Mouse (Mus musculus) embryonic fibroblast, embryonic 13.5 days (primary cell): ENCODE measurements around the gene Klk4. TPM values are rescaled to one million over a fixed set of nuclear protein-coding genes. Genes with fewer than 3 reads are reported as not detected.

Source experiments
- H3K27ac ChIP-seq: 2 replicates; pipeline ENCODE4 v1.5.1; 2012; ENCODE audit warnings: low read length, control low read depth, inconsistent platforms; ENCODE audit not compliant: insufficient read depth
- H3K4me1 ChIP-seq: 2 replicates; pipeline ENCODE4 v1.6.1; 2011; ENCODE audit warnings: low read length; ENCODE audit not compliant: control insufficient read depth, insufficient read depth
- H3K4me3 ChIP-seq: 2 replicates; pipeline ENCODE4 v1.5.1; 2011; ENCODE audit warnings: mild to moderate bottlenecking, control low read depth, low read length; ENCODE audit not compliant: insufficient read depth
- CTCF ChIP-seq: IDR thresholded peaks from 2 replicates; pipeline ENCODE4 v1.5.1; 2011; ENCODE audit warnings: mild to moderate bottlenecking, control low read depth, low read length, moderate library complexity, borderline replicate concordance; ENCODE audit not compliant: insufficient read depth
- POLR2A ChIP-seq: IDR thresholded peaks from 2 replicates; pipeline ENCODE4 v1.6.1; 2011; ENCODE audit warnings: low read depth, mild to moderate bottlenecking, control low read depth, low read length, moderate library complexity
- polyA plus RNA-seq: library from polyadenylated mRNA; stranded (reverse); fragments of >200 nt; gene quantifications from 2 replicates; pipeline ENCODE4 v1.2.4, GENCODE M21; 2011; ENCODE audit warnings: low read depth; ENCODE audit not compliant: missing spikeins, insufficient read length

Klk4 gene
- polyA plus RNA-seq, 1 experiment: not detected

- TF ChIP-seq POLR2A: no peak
- TF ChIP-seq CTCF: no peak
- no peak overlapping the region for H3K4me3 ChIP-seq
- no peaks in the 10 kb centered on the region for H3K4me1 ChIP-seq
- no peak overlapping the region for H3K27ac ChIP-seq
Observed at GRCm38 (mm10) chr7:43874868-43875375, 6.0 kb upstream of the Klk4 start.

DNA sequence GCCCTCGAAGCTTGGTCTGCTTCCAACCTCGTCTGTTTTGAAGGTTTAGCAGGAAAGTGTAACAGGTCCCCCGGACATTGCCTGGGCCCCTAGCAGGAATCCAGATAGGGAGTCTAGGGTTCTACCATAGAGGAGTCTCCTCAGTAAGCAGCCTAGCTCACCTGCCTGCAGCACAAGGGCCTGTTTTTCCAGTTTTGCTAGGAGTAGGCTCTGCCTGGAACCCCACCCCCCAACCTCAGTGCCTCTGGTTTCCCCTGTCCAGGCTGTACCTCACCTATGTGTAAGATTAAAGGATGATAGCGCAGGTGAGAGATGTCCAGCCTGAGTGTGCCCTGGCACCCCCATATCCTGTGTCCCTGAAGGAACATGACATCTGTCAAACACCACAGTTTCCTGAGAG lies 4.5 kb upstream of the Klk4 start:
- Histone ChIP-seq H3K4me3 (no peak overlapping the region), H3K4me1 (no peaks in the 10 kb centered on the region), H3K27ac (no peak overlapping the region)
- no peak for TF ChIP-seq CTCF
- TF ChIP-seq POLR2A: no peak

DNA sequence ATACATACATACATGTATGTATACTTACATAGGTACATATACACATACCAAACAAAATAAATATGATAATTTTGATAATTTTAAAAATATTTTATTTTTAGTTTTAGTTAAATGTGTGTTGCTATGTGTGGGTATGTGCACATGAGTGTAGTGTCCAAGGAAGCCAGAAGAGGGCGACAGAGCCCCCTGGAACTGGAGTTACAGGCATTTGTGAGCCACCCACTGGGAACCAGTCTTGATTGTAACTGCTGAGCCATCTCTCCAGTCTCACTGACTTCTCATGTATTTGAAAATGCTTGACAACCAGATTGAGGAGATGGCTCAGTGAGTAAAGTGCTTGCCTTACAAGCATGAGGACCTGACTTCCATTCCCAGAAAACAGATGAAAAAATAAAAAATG lies 2.7 kb upstream of the Klk4 start:
- H3K27ac ChIP-seq: no peak overlapping the region
- H3K4me3 ChIP-seq: no peak overlapping the region
- no peaks in the 10 kb centered on the region for H3K4me1 ChIP-seq
- TF ChIP-seq POLR2A (no peak), CTCF (no peak)

GRCm38 (mm10) chr7:43882346-43882745 lies 1.4 kb downstream of the Klk4 start:
- Histone ChIP-seq H3K27ac (no peak overlapping the region), H3K4me1 (no peaks in the 10 kb centered on the region), H3K4me3 (no peak overlapping the region)
- TF ChIP-seq CTCF: no peak
- TF ChIP-seq POLR2A: no peak

GRCm38 (mm10) chr7:43882811-43883210 lies 1.9 kb downstream of the Klk4 start:
- no peaks in the 10 kb centered on the region for H3K4me1 ChIP-seq
- no peak for TF ChIP-seq POLR2A
- TF ChIP-seq CTCF: no peak

DNA sequence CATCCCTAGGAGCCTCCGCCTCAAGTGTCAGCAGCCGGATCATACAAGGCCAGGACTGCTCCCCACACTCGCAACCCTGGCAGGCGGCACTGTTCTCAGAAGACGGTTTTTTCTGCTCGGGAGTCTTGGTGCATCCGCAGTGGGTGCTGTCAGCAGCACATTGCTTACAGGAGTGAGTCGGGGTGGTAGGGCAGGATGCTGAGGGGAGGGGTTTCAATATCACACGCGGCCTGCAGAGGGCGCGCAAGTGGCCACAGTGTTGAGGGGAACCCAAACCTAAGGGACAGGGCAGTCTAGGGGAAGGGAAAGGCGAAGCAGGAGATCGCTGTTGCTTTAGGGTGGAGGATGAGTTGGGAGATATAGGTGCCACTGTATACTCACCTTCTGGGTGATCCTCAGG lies 2.6 kb downstream of the Klk4 start:
- Histone ChIP-seq H3K4me1 (no peaks in the 10 kb centered on the region), H3K27ac (no peak overlapping the region), H3K4me3 (no peak overlapping the region)
- no peak for TF ChIP-seq POLR2A
- TF ChIP-seq CTCF: peak; percentile 74; the same call in 1 of the 2 replicates

More at GRCm38 (mm10) chr7:43882811-43883210, 1.9 kb downstream of the Klk4 start:
- Histone ChIP-seq H3K4me3 (no peak overlapping the region), H3K27ac (no peak overlapping the region)

GRCm38 (mm10) chr7:43891365-43891764 lies 10.4 kb downstream of the Klk4 start:
- Histone ChIP-seq H3K4me1 (no peaks in the 10 kb centered on the region), H3K4me3 (no peak overlapping the region), H3K27ac (no peak overlapping the region)
- TF ChIP-seq CTCF (no peak), POLR2A (no peak)

GRCm38 (mm10) chr7:43891788-43892187 lies 10.8 kb downstream of the Klk4 start:
- no peak for TF ChIP-seq CTCF
- TF ChIP-seq POLR2A: no peak
- no peak overlapping the region for H3K4me3 ChIP-seq
- H3K4me1 ChIP-seq: no peaks in the 10 kb centered on the region
- no peak overlapping the region for H3K27ac ChIP-seq

- H3K27ac ChIP-seq: no peak overlapping the region
- no peaks in the 10 kb centered on the region for H3K4me1 ChIP-seq
- H3K4me3 ChIP-seq: no peak overlapping the region
- TF ChIP-seq CTCF (peak; percentile 63; the same call in 1 of the 2 replicates), POLR2A (no peak)
Observed at GRCm38 (mm10) chr7:43894836-43895235, 13.9 kb downstream of the Klk4 start.

DNA sequence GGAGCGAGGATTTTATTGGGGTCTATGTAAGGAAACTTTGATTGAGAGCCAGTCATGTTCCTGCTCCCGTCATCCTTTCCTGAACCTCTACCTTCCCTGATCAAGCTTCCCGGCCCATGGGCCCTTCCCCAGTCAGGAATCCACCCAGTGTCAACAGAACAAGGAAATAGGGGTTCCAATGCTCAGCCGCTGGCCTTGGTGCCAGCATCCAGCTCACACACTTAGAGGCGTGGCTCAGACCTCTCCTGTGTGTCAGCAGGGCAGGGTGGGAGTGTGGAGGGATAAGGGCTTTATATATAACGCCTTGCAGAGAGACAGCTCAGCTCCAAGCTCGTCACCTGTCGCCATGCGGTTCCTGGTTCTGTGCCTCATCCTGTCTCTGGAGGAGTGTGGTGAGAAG lies 33.9 kb downstream of the Klk4 start:
- Histone ChIP-seq H3K27ac (no peak overlapping the region), H3K4me1 (no peaks in the 10 kb centered on the region)
- TF ChIP-seq CTCF (no peak), POLR2A (no peak)

GRCm38 (mm10) chr7:43918426-43918825 lies 37.5 kb downstream of the Klk4 start:
- H3K4me3 ChIP-seq: no peak overlapping the region

More for the DNA sequence above, 33.9 kb downstream of the Klk4 start:
- no peak overlapping the region for H3K4me3 ChIP-seq

More at GRCm38 (mm10) chr7:43918426-43918825, 37.5 kb downstream of the Klk4 start:
- no peak overlapping the region for H3K27ac ChIP-seq
- no peak for TF ChIP-seq CTCF
- no peak for TF ChIP-seq POLR2A
- no peaks in the 10 kb centered on the region for H3K4me1 ChIP-seq
